8 mouse cellular contexts compared by ENCODE assay signal in genomic region chr10:42273403-42273759, GRCm38 (mm10). TPM values are rescaled to one million over a fixed set of nuclear protein-coding genes. Genes with fewer than 3 reads are reported as not detected.
DNase-seq lines count a peak whose midpoint lies in the region; ATAC-seq and TF ChIP-seq lines count a peak whose summit lies in the region.

No protein-coding gene starts in this region.

- H3K4me1 ChIP-seq in embryonic facial prominence, embryonic 14.5 days (ENCODE audit: control insufficient read depth, insufficient read depth, low read length), result peaks cover 17% of the 10 kb centered on the region
- peaks cover 45% of the 10 kb centered on the region for H3K4me1 ChIP-seq in intestine, embryonic 15.5 days (replicated peaks)
- H3K4me1 ChIP-seq in neural tube, embryonic 12.5 days, result peaks cover 37% of the 10 kb centered on the region

- H3K4me3 ChIP-seq in left cerebral cortex, adult 2 months, result peak overlapping the region; percentile 78
- H3K4me3 ChIP-seq in embryonic facial prominence, embryonic 14.5 days (ENCODE audit: low read depth, low read length), result peak overlapping the region; percentile 85
- peak overlapping the region; percentile 72 for H3K4me3 ChIP-seq in intestine, embryonic 15.5 days (replicated peaks)
- peak overlapping the region; percentile 80 for H3K4me3 ChIP-seq in neural tube, embryonic 12.5 days

- H3K4me2 ChIP-seq in embryonic facial prominence, embryonic 14.5 days (ENCODE audit: low read depth, low read length), result peak overlapping the region; percentile 99
- H3K4me2 ChIP-seq in intestine, embryonic 15.5 days (replicated peaks), result peak overlapping the region; percentile 94
- H3K4me2 ChIP-seq in neural tube, embryonic 12.5 days (replicated peaks), result peak overlapping the region; percentile 98

- intact Hi-C loops in left cerebral cortex, adult 2 months (cut with DNase I), result loop anchor here (5.0 to 10.0 kb wide), 2 partner anchors 86 to 259 kb away; partner anchors contain the start of gene Armc2

- TF ChIP-seq CTCF in left cerebral cortex, adult 2 months (IDR thresholded peaks at IDR 0.05), result no peak

- H3K9me3 ChIP-seq in embryonic facial prominence, embryonic 14.5 days (ENCODE audit: control insufficient read depth, low read length), result no peaks in the 10 kb centered on the region
- H3K9me3 ChIP-seq in intestine, embryonic 15.5 days, result no peaks in the 10 kb centered on the region
- no peaks in the 10 kb centered on the region for H3K9me3 ChIP-seq in neural tube, embryonic 12.5 days

- H3K36me3 ChIP-seq in embryonic facial prominence, embryonic 14.5 days (ENCODE audit: control insufficient read depth, insufficient read depth, low read length), result peaks cover 9% of the 10 kb centered on the region; the same call in 1 of the 2 replicates
- H3K36me3 ChIP-seq in intestine, embryonic 15.5 days, result no peaks in the 10 kb centered on the region; the same call in 1 of the 2 replicates
- H3K36me3 ChIP-seq in neural tube, embryonic 12.5 days, result no peaks in the 10 kb centered on the region

- DNase-seq in left cerebral cortex, adult 2 months (ENCODE audit: extremely low spot score in 1 of 2, low spot score in 2 of 2), result no peak
- no peak for DNase-seq in left cerebral cortex, adult 18-20 months (ENCODE audit: low spot score in 2 of 2)
- DNase-seq in embryonic facial prominence, embryonic 14.5 days (ENCODE audit: low spot score), result no peak
- DNase-seq in ovary, postnatal 14 days (ENCODE audit: low spot score), result no peak
- DNase-seq in adipocyte (ENCODE audit: low spot score), result no peak
- DNase-seq in kidney, adult 8-10 months, result no peak

- 68% methylated on average over 6 of the region's 6 CpGs for WGBS in embryonic facial prominence, embryonic 14.5 days
- WGBS in intestine, embryonic 15.5 days, result 78% methylated on average over 6 of the region's 6 CpGs
- WGBS in neural tube, embryonic 12.5 days, result 65% methylated on average over 6 of the region's 6 CpGs

- H3K27me3 ChIP-seq in embryonic facial prominence, embryonic 14.5 days (replicated peaks; ENCODE audit: control insufficient read depth, insufficient read depth, low read length), result no peaks in the 10 kb centered on the region
- H3K27me3 ChIP-seq in intestine, embryonic 15.5 days (replicated peaks), result no peaks in the 10 kb centered on the region
- peaks cover 12% of the 10 kb centered on the region for H3K27me3 ChIP-seq in neural tube, embryonic 12.5 days (replicated peaks)

- ATAC-seq in embryonic facial prominence, embryonic 14.5 days (ENCODE audit: low read depth), result no peak
- ATAC-seq in intestine, embryonic 15.5 days, result no peak
- ATAC-seq in neural tube, embryonic 12.5 days (ENCODE audit: low FRiP score, low read depth), result no peak

- H3K27ac ChIP-seq in left cerebral cortex, adult 2 months, result no peak overlapping the region; the same call in 1 of the 2 replicates
- no peak overlapping the region for H3K27ac ChIP-seq in embryonic facial prominence, embryonic 14.5 days (replicated peaks; ENCODE audit: low read depth, low read length)
- H3K27ac ChIP-seq in intestine, embryonic 15.5 days, result no peak overlapping the region
- no peak overlapping the region for H3K27ac ChIP-seq in neural tube, embryonic 12.5 days

- H3K9ac ChIP-seq in embryonic facial prominence, embryonic 14.5 days (ENCODE audit: low read depth, low read length), result peak overlapping the region; percentile 83
- no peak overlapping the region for H3K9ac ChIP-seq in intestine, embryonic 15.5 days
- H3K9ac ChIP-seq in neural tube, embryonic 12.5 days, result no peak overlapping the region

RNA-seq across cellular contexts. Expression of gene Foxo3, which starts 3.2 kb away (rescaled TPM):
- 10 to 100 TPM; 74.6 to 77.5 TPM for total RNA-seq in left cerebral cortex, adult 2 months (2021)
- total RNA-seq in left cerebral cortex, adult 18-20 months (2021), result 10 to 100 TPM; 71.8 to 72.4 TPM
- 10.4 and 12.3 TPM in 2 replicates for polyA plus RNA-seq in embryonic facial prominence, embryonic 14.5 days (2014; fragmentation: Nextera tagmentation; extraction: Ambion mirVana)
- polyA plus RNA-seq in intestine, embryonic 15.5 days (2015; fragmentation: Nextera tagmentation; extraction: Ambion mirVana), result 6.4 and 7.6 TPM in 2 replicates
- polyA plus RNA-seq in neural tube, embryonic 12.5 days (2016; fragmentation: Nextera tagmentation; extraction: Ambion mirVana), result 3.4 and 4.3 TPM in 2 replicates
